Mouse (Mus musculus) G1E (cell line): Measurements from ENCODE around the gene Gfpt1.

ENCODE experiments used
- CTCF ChIP-seq: IDR thresholded peaks from 2 replicates; pipeline ENCODE4 v1.5.1; 2012; ENCODE audit warnings: low read depth, low read length, inconsistent platforms, mixed read lengths
- GATA1 ChIP-seq: IDR thresholded peaks from 2 replicates; pipeline ENCODE4 v1.6.1; 2012; ENCODE audit warnings: borderline replicate concordance, low read length, inconsistent platforms, mixed read lengths
- TAL1 ChIP-seq: conservative IDR thresholded peaks from 2 replicates; pipeline ENCODE4 v1.6.1; 2012; ENCODE audit warnings: low read depth, low read length, inconsistent platforms, mixed read lengths

- TF ChIP-seq CTCF (no peak), GATA1 (no peak), TAL1 (no peak)
Observed at GRCm38 (mm10) chr6:87068209-87068608, 25.6 kb downstream of the Gfpt1 start.
